28 mouse cellular contexts compared by ENCODE assay signal in genomic region chr10:22944247-22944646, GRCm38 (mm10).
"Had no signal": no experiment of that assay in that cellular context is flagged by ENCODE, and none has a peak within 500 bp of the region (broad histone marks: within the 10 kb centered on the region; RNA-seq: fewer than 3 reads in every experiment).

No protein-coding gene starts in this region.

- H3K27me3 ChIP-seq: embryonic facial prominence, embryonic 12.5 days; embryonic facial prominence, embryonic 13.5 days; embryonic facial prominence, embryonic 15.5 days; forebrain, embryonic 12.5 days; forebrain, embryonic 13.5 days; forebrain, embryonic 15.5 days had no signal

- H3K36me3 ChIP-seq: embryonic facial prominence, embryonic 10.5 days; embryonic facial prominence, embryonic 12.5 days; embryonic facial prominence, embryonic 13.5 days; embryonic facial prominence, embryonic 15.5 days; forebrain, embryonic 10.5 days; forebrain, embryonic 12.5 days; forebrain, embryonic 15.5 days had no signal

- H3K4me3 ChIP-seq: embryonic facial prominence, embryonic 10.5 days; embryonic facial prominence, embryonic 12.5 days; embryonic facial prominence, embryonic 13.5 days; embryonic facial prominence, embryonic 15.5 days; erythroblast, embryonic 14.5 days; forebrain, embryonic 10.5 days; forebrain, embryonic 12.5 days; forebrain, embryonic 13.5 days; forebrain, embryonic 15.5 days; gastrocnemius, adult 2 months had no signal

- H3K4me1 ChIP-seq: embryonic facial prominence, embryonic 10.5 days; embryonic facial prominence, embryonic 12.5 days; embryonic facial prominence, embryonic 13.5 days; embryonic facial prominence, embryonic 15.5 days; forebrain, embryonic 10.5 days; forebrain, embryonic 12.5 days; forebrain, embryonic 13.5 days; forebrain, embryonic 15.5 days had no signal

- DNase-seq: cerebellum, adult 18-20 months; cerebellum, adult 2 months; cerebellum, adult 8-10 months; cerebellum, adult 9-10 months; cerebellum, adult 9-11 months; cerebellum, postnatal 10 days; cerebellum, postnatal 14 days; cerebellum, postnatal 25 days; cerebellum, postnatal 36 days; embryo, embryonic 11 days; forebrain, postnatal 0 days; gastrocnemius, adult 2 months; gastrocnemius, postnatal 10 days; gastrocnemius, postnatal 14 days; gastrocnemius, postnatal 25 days; gastrocnemius, postnatal 36 days; heart, adult 18-20 months had no signal

- H3K27ac ChIP-seq: embryonic facial prominence, embryonic 10.5 days; embryonic facial prominence, embryonic 12.5 days; embryonic facial prominence, embryonic 13.5 days; embryonic facial prominence, embryonic 15.5 days; forebrain, embryonic 10.5 days; forebrain, embryonic 12.5 days; forebrain, embryonic 13.5 days; forebrain, embryonic 15.5 days; gastrocnemius, adult 2 months had no signal

- H3K9me3 ChIP-seq: embryonic facial prominence, embryonic 10.5 days; embryonic facial prominence, embryonic 12.5 days; embryonic facial prominence, embryonic 13.5 days; embryonic facial prominence, embryonic 15.5 days; forebrain, embryonic 10.5 days; forebrain, embryonic 12.5 days; forebrain, embryonic 13.5 days; forebrain, embryonic 15.5 days had no signal

- ATAC-seq: forebrain, embryonic 13.5 days; forebrain, embryonic 14.5 days; forebrain, embryonic 15.5 days; forebrain, embryonic 16.5 days; forebrain, postnatal 0 days had no signal
